Mouse (Mus musculus): ENCODE measurements around the gene Dyrk3.

- TF ChIP-seq CTCF (IDR thresholded peaks at IDR 0.05; ENCODE audit: low read depth, low read length) = no peak
- no peak for TF ChIP-seq GATA1 (IDR thresholded peaks at IDR 0.05; ENCODE audit: borderline replicate concordance, low read length)
- no peak for TF ChIP-seq TAL1 (conservative IDR thresholded peaks at IDR 0.05; ENCODE audit: low read depth, low read length)
- TF ChIP-seq POLR2AphosphoS5 (IDR thresholded peaks at IDR 0.05; ENCODE audit: insufficient replicate concordance, low read depth, low read length) = no peak
Observed at GRCm38 (mm10) chr1:131112576-131112975, 25.6 kb downstream of the Dyrk3 start.
